8 mouse cellular contexts compared by ENCODE assay signal in the genomic region with DNA sequence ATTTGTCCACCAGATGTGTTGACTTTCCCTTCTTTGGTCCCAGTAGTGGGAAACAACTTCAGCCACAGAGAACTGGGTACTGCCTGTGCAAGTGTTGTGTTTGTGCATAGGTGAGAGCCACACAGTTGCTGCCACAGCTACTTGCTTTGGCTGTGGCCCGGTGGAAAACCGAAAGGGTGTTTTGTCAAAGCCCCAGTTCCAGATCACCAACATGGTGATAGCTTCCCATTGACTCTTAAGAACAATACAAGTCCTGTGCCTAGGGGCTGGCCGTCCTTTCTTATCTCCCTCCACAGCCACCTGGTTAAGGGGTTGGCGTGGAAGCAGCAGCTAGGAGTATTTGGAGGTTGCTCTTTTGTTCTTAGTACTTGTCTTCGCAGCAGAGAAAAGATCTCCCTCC. TPM values are rescaled to one million over a fixed set of nuclear protein-coding genes. Genes with fewer than 3 reads are reported as not detected.
DNase-seq lines count a peak whose midpoint lies in the region; ATAC-seq and TF ChIP-seq lines count a peak whose summit lies in the region.

No protein-coding gene starts in this region.

- H3K4me3 ChIP-seq in kidney, postnatal 0 days (replicated peaks; ENCODE audit: low read depth, low read length) = peak overlapping the region; percentile 34
- peak overlapping the region; percentile 84 for H3K4me3 ChIP-seq in embryonic facial prominence, embryonic 10.5 days
- H3K4me3 ChIP-seq in hindbrain, embryonic 15.5 days = peak overlapping the region; percentile 36
- peak overlapping the region; percentile 41 for H3K4me3 ChIP-seq in midbrain, postnatal 0 days (ENCODE audit: low read depth, low read length)

- TF ChIP-seq CTCF in kidney, postnatal 0 days (IDR thresholded peaks at IDR 0.05; ENCODE audit: low read depth) = no peak
- TF ChIP-seq CTCF in midbrain, postnatal 0 days (IDR thresholded peaks at IDR 0.05) = 0 out of 2 replicates have a peak, but pooled peaks have one; percentile 5

- 30% methylated on average over 5 of the region's 5 CpGs for WGBS in kidney, postnatal 0 days
- WGBS in embryonic facial prominence, embryonic 10.5 days = 7% methylated on average over 5 of the region's 5 CpGs
- WGBS in hindbrain, embryonic 15.5 days = 8% methylated on average over 5 of the region's 5 CpGs
- WGBS in midbrain, postnatal 0 days = 16% methylated on average over 5 of the region's 5 CpGs

- peak overlapping the region; percentile 73 for H3K27ac ChIP-seq in kidney, postnatal 0 days
- peak overlapping the region; percentile 92 for H3K27ac ChIP-seq in embryonic facial prominence, embryonic 10.5 days (replicated peaks)
- peak overlapping the region; percentile 80 for H3K27ac ChIP-seq in hindbrain, embryonic 15.5 days (replicated peaks)
- H3K27ac ChIP-seq in midbrain, postnatal 0 days (ENCODE audit: low read depth, low read length) = peak overlapping the region; percentile 60

- no peak for ATAC-seq in kidney, postnatal 0 days (replicated peaks; ENCODE audit: low FRiP score, low read depth)
- ATAC-seq in hindbrain, embryonic 15.5 days (ENCODE audit: low FRiP score, low read depth) = no peak
- ATAC-seq in midbrain, postnatal 0 days (ENCODE audit: low FRiP score) = no peak

- no peaks in the 10 kb centered on the region for H3K9me3 ChIP-seq in kidney, postnatal 0 days (replicated peaks; ENCODE audit: low read length)
- H3K9me3 ChIP-seq in embryonic facial prominence, embryonic 10.5 days = no peaks in the 10 kb centered on the region
- H3K9me3 ChIP-seq in hindbrain, embryonic 15.5 days = no peaks in the 10 kb centered on the region
- H3K9me3 ChIP-seq in midbrain, postnatal 0 days (ENCODE audit: low read length) = no peaks in the 10 kb centered on the region

- no peak overlapping the region for H3K9ac ChIP-seq in kidney, postnatal 0 days (ENCODE audit: low read depth, low read length)
- H3K9ac ChIP-seq in hindbrain, embryonic 15.5 days = peak overlapping the region; percentile 41
- peak overlapping the region; percentile 56; the same call in 1 of the 2 replicates for H3K9ac ChIP-seq in midbrain, postnatal 0 days (replicated peaks; ENCODE audit: low read length, poor library complexity, severe bottlenecking)

- DNase-seq in kidney, postnatal 0 days (ENCODE audit: low spot score) = no peak
- DNase-seq in kidney, adult 11 months = no peak
- no peak for DNase-seq in embryonic facial prominence, embryonic 10.5 days (ENCODE audit: low spot score)
- no peak for DNase-seq in midbrain, postnatal 0 days (ENCODE audit: low spot score)
- DNase-seq in urinary bladder, postnatal 25 days (ENCODE audit: low spot score) = no peak
- no peak for DNase-seq in frontal cortex, postnatal 25 days (ENCODE audit: low spot score in 2 of 2)
- DNase-seq in adrenal gland, adult 18-20 months (ENCODE audit: low spot score in 2 of 2) = no peak

- H3K27me3 ChIP-seq in kidney, postnatal 0 days (ENCODE audit: insufficient read depth, low read length) = no peaks in the 10 kb centered on the region
- H3K27me3 ChIP-seq in embryonic facial prominence, embryonic 10.5 days (replicated peaks; ENCODE audit: low read depth, poor library complexity, severe bottlenecking) = 0 out of 2 replicates have a peak, but pooled peaks cover 4% of the 10 kb centered on the region
- H3K27me3 ChIP-seq in hindbrain, embryonic 15.5 days = no peaks in the 10 kb centered on the region
- no peaks in the 10 kb centered on the region for H3K27me3 ChIP-seq in midbrain, postnatal 0 days (ENCODE audit: insufficient read depth, low read length)

- H3K4me2 ChIP-seq in kidney, postnatal 0 days (ENCODE audit: low read length) = peak overlapping the region; percentile 68
- peak overlapping the region; percentile 57 for H3K4me2 ChIP-seq in hindbrain, embryonic 15.5 days
- H3K4me2 ChIP-seq in midbrain, postnatal 0 days (ENCODE audit: low read depth, low read length, poor library complexity, severe bottlenecking) = peak overlapping the region; percentile 77

- H3K36me3 ChIP-seq in kidney, postnatal 0 days (ENCODE audit: insufficient read depth, low read length) = no peaks in the 10 kb centered on the region
- H3K36me3 ChIP-seq in embryonic facial prominence, embryonic 10.5 days (replicated peaks) = peaks cover 58% of the 10 kb centered on the region
- H3K36me3 ChIP-seq in hindbrain, embryonic 15.5 days = 0 out of 2 replicates have a peak, but pooled peaks cover 4% of the 10 kb centered on the region
- H3K36me3 ChIP-seq in midbrain, postnatal 0 days (ENCODE audit: insufficient read depth, low read length) = 0 out of 2 replicates have a peak, but pooled peaks cover 4% of the 10 kb centered on the region

- peaks cover 23% of the 10 kb centered on the region for H3K4me1 ChIP-seq in kidney, postnatal 0 days (replicated peaks; ENCODE audit: insufficient read depth, low read length)
- peaks cover 89% of the 10 kb centered on the region for H3K4me1 ChIP-seq in embryonic facial prominence, embryonic 10.5 days
- peaks cover 63% of the 10 kb centered on the region for H3K4me1 ChIP-seq in hindbrain, embryonic 15.5 days (replicated peaks)
- peaks cover 6% of the 10 kb centered on the region; the same call in 1 of the 2 replicates for H3K4me1 ChIP-seq in midbrain, postnatal 0 days (ENCODE audit: insufficient read depth, low read length)

RNA-seq across cellular contexts. Expression of gene Ephb3, which starts 5.6 kb away (rescaled TPM):
- 12.2 and 13.2 TPM in 2 replicates for polyA plus RNA-seq in kidney, postnatal 0 days (2015; fragmentation: Nextera tagmentation; extraction: Ambion mirVana)
- 32.0 and 38.6 TPM in 2 replicates for polyA plus RNA-seq in embryonic facial prominence, embryonic 10.5 days (2016; fragmentation: Nextera tagmentation; extraction: Ambion mirVana)
- polyA plus RNA-seq in hindbrain, embryonic 15.5 days (2015; fragmentation: Nextera tagmentation; extraction: Ambion mirVana) = 12.2 and 12.9 TPM in 2 replicates
- 20.1 and 20.5 TPM in 2 replicates for total RNA-seq in midbrain, postnatal 0 days (2014; rRNA removed)
- polyA plus RNA-seq in midbrain, postnatal 0 days (2015; fragmentation: Nextera tagmentation; extraction: Ambion mirVana) = 9.0 and 9.5 TPM in 2 replicates
- under 1 TPM; 0.83 to 0.99 TPM for total RNA-seq in adrenal gland, adult 18-20 months (2021)

RNA-seq across cellular contexts. Expression of gene Teddm3, which starts 56.4 kb away (rescaled TPM):
- not detected in 2 replicates for polyA plus RNA-seq in kidney, postnatal 0 days (2015; fragmentation: Nextera tagmentation; extraction: Ambion mirVana)
- polyA plus RNA-seq in embryonic facial prominence, embryonic 10.5 days (2016; fragmentation: Nextera tagmentation; extraction: Ambion mirVana) = not detected in 2 replicates
- polyA plus RNA-seq in hindbrain, embryonic 15.5 days (2015; fragmentation: Nextera tagmentation; extraction: Ambion mirVana) = 0.58 and 0.69 TPM in 2 replicates
- total RNA-seq in midbrain, postnatal 0 days (2014; rRNA removed) = 0.11 TPM in 1 of 2 replicates, not detected in the other
- polyA plus RNA-seq in midbrain, postnatal 0 days (2015; fragmentation: Nextera tagmentation; extraction: Ambion mirVana) = 0.33 and 0.37 TPM in 2 replicates
- total RNA-seq in adrenal gland, adult 18-20 months (2021) = under 1 TPM in 1 of 2 experiments, not detected in 1; 0.30 TPM

Comparison
In these comparisons a context has a peak if more than half of its experiments do, and no peak if none do; other contexts are left out.
1. H3K4me3 ChIP-seq: peak in every context shown above with its lines; median percentile 84 in embryonic facial prominence, embryonic 10.5 days; 41 in midbrain, postnatal 0 days; 36 in hindbrain, embryonic 15.5 days; 34 in kidney, postnatal 0 days.